Mouse (Mus musculus) embryonic stem cell, embryonic (primary cell): ENCODE results near the gene Fam90a1a.
"Not testable (repeated sequence)": the region's sequence is repeated elsewhere in the genome, so short reads cannot be mapped to it uniquely, and the experiment has no call there.

Experiments
- CTCF ChIA-PET, 4 experiments: fragments of 300-600 bp in 2 of 4; fragments of 350-600 bp in 2 of 4; sonication (Branson Sonifier 250); formaldehyde crosslinking; loops; one replicate each; lab custom pipeline; 2022; ENCODE audit warnings: inconsistent platforms in 2 of 4; lab: Charles Lee
- POLR2A ChIA-PET, 4 experiments: fragments of 300-600 bp in 2 of 4; fragments of 350-600 bp in 2 of 4; sonication (Branson Sonifier 250); formaldehyde crosslinking; loops; one replicate each; lab custom pipeline; 2022; ENCODE audit warnings: antibody characterized with exemption in 4 of 4, inconsistent platforms in 1 of 4; lab: Charles Lee

The Fam90a1a gene

DNA sequence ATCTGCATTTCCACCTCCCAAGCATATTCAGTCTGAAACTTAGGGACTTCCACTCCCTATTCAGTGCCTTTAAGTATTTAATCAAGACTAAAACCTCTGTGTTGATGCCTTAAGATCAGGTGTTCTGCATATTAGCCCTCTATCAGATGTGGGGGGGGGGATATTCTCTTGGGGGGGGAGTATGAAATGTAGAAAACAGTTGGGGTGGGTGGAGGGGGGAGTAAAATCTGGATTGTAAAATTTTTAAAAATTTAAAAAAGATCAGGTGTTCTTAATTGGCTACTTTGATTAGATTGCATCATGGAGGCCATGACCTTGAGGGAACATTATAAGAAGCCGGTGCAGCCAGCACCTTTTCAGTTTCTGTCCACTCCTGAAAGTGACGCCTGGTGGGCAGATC, at the start of gene Fam90a1a:
Gene Fam90a1a, plus strand, starts transcription at position 301 of the 400 bp plus-strand sequence.
- CTCF ChIA-PET = interaction anchor here in 1 of 4 experiments (0.6 kb wide), 2 partner anchors 18 to 38 kb away, joined by 3 to 4 read pairs; no protein-coding TSS in a partner anchor
- POLR2A ChIA-PET = no interaction called here

DNA sequence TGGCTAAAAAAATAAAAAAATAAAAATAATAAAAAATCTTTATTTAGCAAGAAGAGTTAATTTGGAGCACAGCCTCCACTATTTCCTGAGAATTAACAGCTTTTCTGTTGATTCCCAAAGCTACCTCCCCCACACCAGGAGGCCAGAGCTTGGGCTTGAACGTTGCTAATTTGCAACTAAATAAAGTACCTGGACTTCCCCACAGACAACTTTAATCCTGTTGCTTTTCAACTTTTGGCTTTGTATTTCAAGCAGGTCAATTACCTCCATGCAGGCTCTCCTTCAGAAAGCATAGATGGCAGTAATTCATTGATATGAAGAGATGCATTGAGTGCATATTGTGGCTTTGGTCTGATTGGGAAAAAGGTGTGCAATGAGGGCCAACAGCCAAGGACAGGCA, 46.6 kb upstream of the Fam90a1a start:
- ChIA-PET POLR2A (no interaction called here), CTCF (no interaction called here)

DNA sequence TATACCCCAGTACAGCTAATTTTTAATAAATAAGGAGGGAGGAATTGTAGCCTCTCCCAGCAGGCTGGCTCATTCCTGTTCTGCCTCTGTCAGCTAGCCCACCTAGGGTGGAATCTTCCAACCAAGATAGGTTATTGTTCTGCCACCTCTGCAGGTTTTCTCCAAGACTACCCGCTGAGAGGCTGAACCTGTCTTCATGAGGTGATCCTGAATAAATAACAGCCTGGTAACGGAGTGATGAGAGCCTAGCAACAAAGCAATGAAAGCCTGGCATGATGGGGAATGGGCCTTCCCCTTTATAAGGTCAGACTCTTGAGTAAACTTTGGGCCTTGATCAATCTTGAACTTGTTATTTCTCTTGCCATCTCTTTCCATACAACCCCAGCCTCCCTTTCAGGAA, 46.0 kb upstream of the Fam90a1a start:
- ChIA-PET POLR2A (no interaction called here), CTCF (no interaction called here)

- CTCF ChIA-PET = no interaction called here
- POLR2A ChIA-PET = interaction anchor here in 1 of 4 experiments (0.6 kb wide), 1 partner anchor 12 kb away, joined by 5 read pairs; no protein-coding TSS in a partner anchor
Measured at GRCm38 (mm10) chr8:21915625-21916024, 42.9 kb upstream of the Fam90a1a start.

DNA sequence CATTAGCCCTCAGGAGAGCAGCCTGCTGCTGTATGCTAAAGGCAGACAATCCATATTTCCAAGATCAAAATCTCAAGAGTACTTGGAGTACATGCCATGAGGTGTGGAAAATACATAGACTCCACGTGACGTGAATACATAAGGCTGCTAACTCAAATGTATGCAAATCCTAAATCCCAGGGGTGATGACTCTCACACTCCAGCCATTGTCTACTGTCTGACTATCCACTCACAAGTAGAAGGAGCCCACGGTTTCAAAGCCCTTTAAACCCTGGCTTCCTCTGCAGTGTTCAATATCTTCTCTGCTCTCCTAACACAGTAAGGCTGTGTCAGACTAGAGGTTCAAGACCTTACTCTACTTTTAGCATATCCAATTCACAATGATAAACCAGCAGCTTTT, 27.8 kb upstream of the Fam90a1a start:
- POLR2A ChIA-PET, CTCF ChIA-PET: not testable (repeated sequence)

DNA sequence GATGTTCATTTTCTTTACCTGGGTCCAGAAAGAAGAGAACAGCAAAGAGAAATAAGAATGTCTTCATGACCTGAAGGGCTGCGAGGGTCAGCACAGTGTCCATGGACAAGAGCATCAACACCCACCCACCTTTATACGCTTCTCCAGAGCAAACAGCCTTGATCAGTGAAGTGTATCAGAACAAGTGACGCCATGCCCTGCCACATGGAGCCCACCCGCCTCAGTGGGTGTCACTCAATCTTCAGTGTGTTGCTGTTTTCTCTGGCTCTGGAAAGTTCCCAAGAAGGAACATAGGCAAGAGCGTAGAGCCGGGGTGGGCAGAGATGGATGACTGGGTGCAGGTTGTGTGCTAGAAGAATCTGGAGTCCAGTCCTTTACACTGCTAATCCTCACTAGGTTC, 25.9 kb upstream of the Fam90a1a start, which contains the start of gene Defb15:
Gene Defb15, minus strand, starts transcription at position 101 of the 400 bp plus-strand sequence.
- ChIA-PET POLR2A (no interaction called here), CTCF (no interaction called here)

DNA sequence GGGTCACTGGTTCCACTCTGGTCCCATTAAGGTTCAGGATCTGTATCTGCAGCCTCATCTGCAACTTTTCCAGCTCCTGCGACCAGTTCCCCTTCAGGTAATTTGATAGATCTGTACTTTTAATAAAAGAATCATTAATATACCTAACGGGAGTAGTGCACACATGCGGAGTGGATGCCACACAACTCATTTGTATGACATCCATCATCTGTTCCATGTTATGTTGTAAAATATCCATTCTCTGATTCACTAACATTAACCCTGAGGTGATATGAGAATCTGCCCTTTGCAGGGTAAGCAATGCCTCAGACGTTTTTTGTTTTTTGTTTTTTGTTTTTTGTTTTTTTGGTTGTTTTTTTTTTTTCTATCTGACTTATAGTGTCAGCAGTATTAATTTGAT, 20.5 kb upstream of the Fam90a1a start, which contains the start of gene Defb35:
Gene Defb35, plus strand, starts transcription at position 301 of the 400 bp plus-strand sequence.
- CTCF ChIA-PET, POLR2A ChIA-PET: not testable (repeated sequence)

GRCm38 (mm10) chr8:21946462-21946861, 12.1 kb upstream of the Fam90a1a start, which contains the start of gene Defb13:
Gene Defb13 (plus strand): TSS chr8:21946762.
- CTCF ChIA-PET = no interaction called here

GRCm38 (mm10) chr8:21947311-21948017, 11.1 kb upstream of the Fam90a1a start:
- CTCF ChIA-PET = interaction anchor here in 2 of 4 experiments (0.5 to 0.8 kb wide), 2 partner anchors 85 to 177 kb away, joined by 3 read pairs; partner anchors contain the start of gene Nek5 (in 1 of the 2)
- POLR2A ChIA-PET = interaction anchor here in 1 of 4 experiments (0.6 to 1.1 kb wide), 2 partner anchors 20 to 79 kb away, joined by 3 read pairs; no protein-coding TSS in a partner anchor

More at GRCm38 (mm10) chr8:21946462-21946861, 12.1 kb upstream of the Fam90a1a start, which contains the start of gene Defb13:
- POLR2A ChIA-PET = no interaction called here

GRCm38 (mm10) chr8:21955321-21955720, 3.2 kb upstream of the Fam90a1a start:
- POLR2A ChIA-PET = interaction anchor here in 1 of 4 experiments (1.2 kb wide), 1 partner anchor 9 kb away, joined by 3 read pairs; no protein-coding TSS in a partner anchor
- CTCF ChIA-PET = interaction anchor here in 2 of 4 experiments (1.3 kb wide), 2 partner anchors 199 kb away, joined by 3 to 6 read pairs; no protein-coding TSS in a partner anchor

- ChIA-PET CTCF (interaction anchor here in 2 of 4 experiments (1.3 kb wide), 2 partner anchors 200 kb away, joined by 3 to 6 read pairs; no protein-coding TSS in a partner anchor), POLR2A (interaction anchor here in 2 of 4 experiments (0.5 to 1.2 kb wide), 2 partner anchors 8 to 210 kb away, joined by 3 to 4 read pairs; partner anchors contain the start of gene Nek3 (in 1 of the 2))
Measured at GRCm38 (mm10) chr8:21956336-21956735, 2.2 kb upstream of the Fam90a1a start.

DNA sequence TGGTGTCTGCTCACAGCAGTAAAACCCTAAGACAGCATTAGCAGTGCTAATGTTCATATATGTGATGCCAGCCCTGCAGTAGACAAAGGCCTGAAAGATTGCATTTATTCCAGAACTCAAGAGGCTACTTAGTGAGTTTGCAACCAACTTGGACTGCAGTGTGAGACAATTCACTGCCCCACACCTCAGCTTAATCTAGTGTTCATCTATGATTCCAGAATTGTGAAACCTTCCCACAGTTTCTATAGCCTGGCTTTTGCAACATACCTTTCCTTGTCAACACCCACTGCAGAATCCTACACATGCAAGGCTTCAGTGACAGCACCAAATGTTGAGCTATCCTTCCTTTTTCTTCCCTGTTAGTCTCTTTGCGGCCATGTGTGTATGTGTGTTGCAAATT, 8.1 kb downstream of the Fam90a1a start:
- CTCF ChIA-PET = no interaction called here
- POLR2A ChIA-PET = no interaction called here

DNA sequence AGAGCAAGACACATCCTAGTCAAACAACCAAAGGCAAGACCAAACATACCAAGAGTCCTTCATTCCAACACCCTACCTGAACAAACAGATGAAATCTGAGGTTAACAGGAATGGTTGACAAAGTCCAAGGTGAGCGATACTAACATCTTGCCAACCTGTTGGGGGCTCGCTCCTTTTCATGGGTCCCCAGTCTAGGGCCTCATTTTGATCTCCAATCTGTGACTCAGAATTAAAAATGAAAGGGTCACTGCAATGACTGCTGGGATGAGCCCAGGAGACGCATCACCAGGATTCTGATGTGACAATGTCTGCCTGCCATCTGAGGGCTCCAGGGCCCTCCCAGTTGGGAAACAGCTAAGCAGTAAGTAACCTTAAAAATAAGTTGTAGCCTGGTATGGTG, 11.0 kb downstream of the Fam90a1a start, which contains the start of gene Ccdc70:
Gene Ccdc70, plus strand, starts transcription at position 301 of the 400 bp plus-strand sequence.
- ChIA-PET POLR2A (no interaction called here), CTCF (no interaction called here)

DNA sequence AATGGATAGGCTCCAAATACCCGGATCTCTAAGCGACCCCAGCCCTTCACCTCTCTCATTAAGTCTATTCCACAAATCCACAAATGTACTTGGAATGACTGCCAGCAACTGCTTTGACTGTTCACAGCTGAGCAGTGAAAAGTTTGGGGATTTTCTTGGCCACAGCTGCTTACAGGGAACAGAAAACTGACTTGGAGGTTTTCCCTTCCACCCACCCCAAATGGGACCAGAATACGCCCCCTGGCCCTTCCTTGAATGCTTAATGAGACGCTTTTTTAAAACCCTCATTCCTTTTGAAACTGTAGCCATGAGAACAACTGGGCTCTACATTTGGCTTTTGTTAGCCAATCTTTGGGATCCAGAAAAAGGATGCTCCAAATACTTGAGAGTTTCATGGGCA, 19.7 kb downstream of the Fam90a1a start:
- ChIA-PET CTCF (interaction anchor here in 1 of 4 experiments (0.7 kb wide), 1 partner anchor 806 kb away, joined by 3 read pairs; no protein-coding TSS in a partner anchor), POLR2A (no interaction called here)

DNA sequence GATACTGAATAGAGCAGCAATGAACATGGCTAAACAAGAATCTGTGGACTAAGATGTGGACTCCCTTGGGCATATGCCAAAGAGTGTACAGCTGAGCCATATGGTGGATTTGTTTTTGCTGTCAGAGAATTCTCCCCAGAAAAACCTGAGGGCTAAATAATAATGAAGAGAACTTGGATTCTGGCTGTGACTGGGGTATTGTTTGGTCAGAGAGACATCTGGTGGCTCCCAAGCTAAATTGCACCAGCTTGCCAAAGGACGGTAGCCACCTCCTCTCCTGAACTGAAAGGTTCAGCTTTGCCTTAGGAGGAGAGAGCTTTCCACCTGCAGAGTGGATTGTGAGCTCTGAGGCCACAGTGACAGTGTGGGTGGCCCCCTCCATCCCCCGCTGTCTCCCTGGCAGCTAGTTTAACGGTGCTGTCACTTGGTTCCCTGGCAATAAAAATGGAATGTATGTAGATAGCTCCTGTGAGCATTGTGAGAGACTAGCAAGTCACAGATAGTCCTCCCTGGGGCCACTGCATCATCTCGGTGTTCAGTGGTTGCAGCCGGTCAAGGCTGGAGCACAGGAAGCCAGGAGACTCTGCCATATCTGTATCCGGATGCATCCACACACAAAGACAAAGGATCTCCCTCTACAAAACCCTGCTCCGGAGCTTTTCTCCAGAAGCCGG, 23.3 kb downstream of the Fam90a1a start:
- ChIA-PET POLR2A (interaction anchor here in 3 of 4 experiments (1.0 to 1.6 kb wide), 5 partner anchors 20 to 224 kb away, joined by 3 to 6 read pairs (median 4); partner anchors contain the start of genes Alg11 (in 1 of the 3) and Ckap2 (in 1 of the 3)), CTCF (interaction anchor here (0.5 to 1.6 kb wide), 18 partner anchors 9 to 973 kb away, joined by 3 to 14 read pairs (median 3); partner anchors contain the start of gene Nek5 (in 1 of the 4))

DNA sequence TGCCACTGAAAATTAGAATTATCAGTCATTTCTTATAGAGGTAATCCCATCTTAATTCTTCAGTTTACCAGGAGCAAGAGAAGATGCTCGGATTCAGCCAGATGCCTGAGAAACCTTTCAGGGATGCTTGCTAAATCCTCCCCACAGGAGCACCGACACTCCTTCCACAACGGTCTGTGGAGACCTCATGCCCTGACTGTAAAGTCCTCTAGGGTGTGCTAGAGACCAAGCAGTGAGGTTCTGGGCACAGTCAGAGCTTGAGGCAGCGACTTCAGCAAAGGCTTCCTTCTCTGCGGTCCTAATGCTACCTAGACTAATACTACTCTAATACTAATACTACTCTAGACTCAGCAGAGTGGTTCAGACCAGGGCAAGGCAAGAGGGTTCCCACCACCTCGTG, 33.7 kb downstream of the Fam90a1a start:
- CTCF ChIA-PET = interaction anchor here (0.5 to 1.9 kb wide), 16 partner anchors 10 to 630 kb away, joined by 3 to 11 read pairs (median 4); partner anchors contain the start of genes Nek3 (in 2 of the 4), Alg11 (in 1 of the 4), Atp7b (in 1 of the 4) and Nek5 (in 1 of the 4)
- POLR2A ChIA-PET = no interaction called here

DNA sequence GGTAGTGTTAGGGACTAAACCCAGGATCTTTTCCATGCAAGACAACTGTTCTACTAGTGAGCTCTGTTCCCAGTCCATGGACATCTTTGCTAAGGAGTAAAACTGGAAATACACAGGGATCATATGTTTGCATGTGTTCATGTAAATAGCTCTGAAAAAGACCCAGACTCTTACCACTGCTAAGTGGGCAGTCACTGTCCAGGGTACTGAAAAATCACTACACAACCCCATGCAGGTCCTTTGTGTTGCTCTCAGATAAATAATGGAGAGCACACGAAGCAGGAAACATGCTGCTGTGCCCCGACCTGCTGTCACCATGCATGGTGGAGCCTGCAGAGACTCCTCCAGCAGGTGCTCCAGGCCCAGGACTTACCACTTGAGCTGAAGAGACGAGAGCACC, 36.7 kb downstream of the Fam90a1a start:
- CTCF ChIA-PET = interaction anchor here in 2 of 4 experiments (0.6 to 1.0 kb wide), 2 partner anchors 13 to 114 kb away, joined by 3 read pairs; no protein-coding TSS in a partner anchor
- POLR2A ChIA-PET = interaction anchor here in 3 of 4 experiments (0.6 to 0.8 kb wide), 3 partner anchors 10 to 546 kb away, joined by 3 to 6 read pairs (median 5); partner anchors contain the start of gene Nek5 (in 1 of the 3)

- POLR2A ChIA-PET = interaction anchor here in 2 of 4 experiments (0.7 to 1.0 kb wide), 3 partner anchors 10 to 181 kb away, joined by 3 to 5 read pairs (median 3); partner anchors contain the start of genes Alg11 (in 1 of the 2), Atp7b (in 1 of the 2) and Ckap2 (in 1 of the 2)
- CTCF ChIA-PET = no interaction called here
Measured at GRCm38 (mm10) chr8:22004750-22005522, 46.4 kb downstream of the Fam90a1a start.
